Mouse (Mus musculus) thymus, adult 2 months (tissue): ENCODE measurements at regions not wholly inside any gene's neighbourhood (a gene's known extent, or its start where the extent isn't known, plus 50 kb on each side); places are given as distances from the start of the nearest gene placed in this dataset.

Source experiments
- CTCF ChIP-seq: fragments of 200-500 bp; IDR thresholded peaks from 2 replicates; pipeline ENCODE4 v1.5.1; 2012; ENCODE audit warnings: mild to moderate bottlenecking, control low read depth, low read length, moderate library complexity, borderline replicate concordance; ENCODE audit not compliant: control insufficient read depth, poor library complexity, insufficient read depth; ENCODE audit errors: extremely low read depth
- POLR2A ChIP-seq: fragments of 200-500 bp; IDR thresholded peaks from 2 replicates; pipeline ENCODE4 v1.6.1; 2012; ENCODE audit warnings: mild to moderate bottlenecking, low read length, control low read depth, moderate library complexity; ENCODE audit not compliant: control insufficient read depth, poor library complexity, insufficient read depth; ENCODE audit errors: extremely low read depth

GRCm38 (mm10) chr2:74076774-74077173 lies 165.6 kb upstream of the Atp5g3 start:
- no peak for TF ChIP-seq CTCF
- TF ChIP-seq POLR2A = no peak
